Mouse (Mus musculus) neural tube, embryonic 12.5 days (tissue): ENCODE data around the gene Matn1. TPM values are rescaled to one million over a fixed set of nuclear protein-coding genes. Genes with fewer than 3 reads are reported as not detected.

Source experiments
- ATAC-seq: fragments of 200-750 bp; cut with Nextera tagmentation; 2 replicates; pipeline ENCODE4 v1.8.0; 2017; ENCODE audit warnings: low read depth, mild to moderate bottlenecking, moderate TSS enrichment, moderate library complexity; ENCODE audit not compliant: low FRiP score
- H3K27ac ChIP-seq: fragments of 300-500 bp; sonication (generic); 2 replicates; pipeline ENCODE4 v1.5.1; 2016
- H3K27me3 ChIP-seq: fragments of 300-500 bp; sonication (generic); replicated peaks from 2 replicates; pipeline ENCODE4 v1.6.1; 2016; ENCODE audit warnings: mild to moderate bottlenecking
- H3K36me3 ChIP-seq: fragments of 300-500 bp; sonication (generic); 2 replicates; pipeline ENCODE4 v1.6.1; 2016; ENCODE audit warnings: mild to moderate bottlenecking
- H3K4me1 ChIP-seq: fragments of 300-500 bp; sonication (generic); 2 replicates; pipeline ENCODE4 v1.6.1; 2016
- H3K4me2 ChIP-seq: fragments of 300-500 bp; sonication (generic); replicated peaks from 2 replicates; pipeline ENCODE4 v1.6.1; 2016; ENCODE audit warnings: mild to moderate bottlenecking
- H3K4me3 ChIP-seq: fragments of 300-500 bp; sonication (generic); 2 replicates; pipeline ENCODE4 v1.5.1; 2016
- H3K9ac ChIP-seq: fragments of 300-500 bp; sonication (generic); 2 replicates; pipeline ENCODE4 v1.6.1; 2016; ENCODE audit warnings: mild to moderate bottlenecking
- H3K9me3 ChIP-seq: fragments of 300-500 bp; sonication (generic); 2 replicates; pipeline ENCODE4 v1.6.1; 2016; ENCODE audit warnings: mild to moderate bottlenecking
- WGBS: fragments of 180-500 bp; shearing (Covaris S2); methylation state at CpG from one replicate; pipeline ENCODE4 v1.1.7; 2016; 5-methylcytosine and 5-hydroxymethylcytosine counted together
- polyA plus RNA-seq: library from polyadenylated mRNA; unstranded; fragments of >200 nt; fragmentation: Nextera tagmentation; extraction: Ambion mirVana; gene quantifications from 2 replicates; pipeline ENCODE4 v1.2.1, GENCODE M21; 2016

The Matn1 gene
- polyA plus RNA-seq, 1 experiment from 2014 or later, result 0.62 TPM

DNA sequence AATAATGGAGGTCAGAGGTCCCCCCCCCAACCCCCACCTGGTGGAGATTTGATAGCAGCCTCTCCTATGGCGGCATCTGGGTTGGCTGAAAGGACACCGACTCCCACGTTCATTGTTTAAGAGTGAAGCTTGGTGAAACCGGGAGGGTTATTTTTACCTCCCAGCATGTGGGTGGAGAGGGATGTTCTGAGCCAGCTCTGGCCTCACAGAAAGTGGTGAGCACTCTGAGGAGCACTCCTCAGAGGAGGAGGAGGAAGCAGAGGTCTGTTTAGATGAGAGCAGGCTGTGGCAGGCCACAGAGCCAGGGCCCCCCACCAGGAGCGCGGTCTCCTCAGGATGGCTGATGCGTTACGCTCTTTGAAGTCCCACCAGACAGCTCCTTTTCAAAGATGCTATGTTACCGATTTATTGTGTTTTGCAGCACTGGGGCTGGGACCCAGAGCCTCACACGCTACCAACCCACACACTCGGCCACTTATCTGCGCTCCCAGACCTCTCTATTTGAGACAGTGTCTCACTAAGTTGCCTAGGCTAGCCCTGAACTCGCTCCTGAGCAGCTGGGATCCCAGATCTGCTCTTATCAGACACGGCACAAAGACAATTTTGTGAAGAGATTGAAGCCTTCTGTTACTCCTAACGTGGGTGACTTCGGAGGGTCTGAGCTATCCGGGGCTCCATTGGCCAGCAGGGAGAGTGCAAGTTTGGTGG is 34.9 kb upstream of the Matn1 start:
- 54% methylated on average over 17 of the region's 17 CpGs for WGBS
- Histone ChIP-seq H3K27ac (no peak overlapping the region), H3K27me3 (no peaks in the 10 kb centered on the region), H3K4me2 (no peak overlapping the region), H3K4me1 (peaks cover 18% of the 10 kb centered on the region; the same call in 1 of the 2 replicates), H3K9ac (no peak overlapping the region), H3K9me3 (no peaks in the 10 kb centered on the region), H3K4me3 (no peak overlapping the region), H3K36me3 (no peaks in the 10 kb centered on the region)
- ATAC-seq, result no peak

DNA sequence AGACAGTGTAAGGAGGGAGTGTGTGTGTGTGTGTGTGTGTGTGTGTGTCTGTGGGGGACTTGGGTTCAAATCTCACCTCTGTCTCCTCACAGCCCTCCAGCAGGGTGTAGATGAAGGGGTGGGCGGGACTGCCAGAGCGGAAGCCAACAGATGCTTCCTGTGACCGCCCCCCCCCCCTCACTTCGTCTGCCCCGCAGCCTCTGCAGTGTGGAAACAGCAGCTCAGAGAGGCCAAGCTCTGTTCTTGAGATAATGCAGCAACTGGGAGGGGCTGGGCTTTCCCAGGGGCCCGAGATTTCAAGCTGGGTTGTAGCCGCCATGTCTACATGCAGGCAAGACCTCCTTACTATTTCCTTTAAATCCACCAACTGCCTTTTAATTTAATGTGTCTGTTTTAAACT is 33.5 kb upstream of the Matn1 start:
- no peaks in the 10 kb centered on the region for H3K27me3 ChIP-seq
- no peaks in the 10 kb centered on the region for H3K36me3 ChIP-seq
- H3K4me3 ChIP-seq, result no peak overlapping the region
- no peaks in the 10 kb centered on the region for H3K9me3 ChIP-seq
- ATAC-seq, result no peak
- no peak overlapping the region for H3K9ac ChIP-seq
- no peak overlapping the region for H3K4me2 ChIP-seq
- H3K27ac ChIP-seq, result no peak overlapping the region
- H3K4me1 ChIP-seq, result peaks cover 12% of the 10 kb centered on the region; the same call in 1 of the 2 replicates
- WGBS, result 60% methylated on average over 7 of the region's 7 CpGs

DNA sequence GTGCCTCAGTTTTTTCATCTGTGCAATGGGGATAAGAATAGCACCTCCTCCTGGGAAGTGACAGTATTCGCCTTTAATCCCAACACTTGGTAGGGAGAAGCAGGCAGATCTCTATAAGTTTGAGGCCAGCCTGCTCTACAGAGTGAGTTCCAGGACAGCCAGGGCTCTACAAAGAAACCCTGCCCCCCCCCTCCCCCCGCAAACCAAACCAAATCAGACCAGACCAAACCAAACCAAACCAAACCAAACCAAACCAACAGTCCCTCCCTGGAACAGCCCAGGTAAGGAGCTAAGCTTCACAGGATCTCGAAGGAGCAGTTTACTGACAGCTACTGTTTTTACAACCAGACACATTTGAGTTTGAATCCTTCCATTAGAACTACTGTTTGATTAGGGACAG is 31.6 kb upstream of the Matn1 start:
- no peaks in the 10 kb centered on the region for H3K9me3 ChIP-seq
- WGBS, result 87% methylated on average over 3 of the region's 3 CpGs
- H3K27me3 ChIP-seq, result no peaks in the 10 kb centered on the region
- H3K27ac ChIP-seq, result no peak overlapping the region
- no peak overlapping the region for H3K4me3 ChIP-seq
- peaks cover 4% of the 10 kb centered on the region; the same call in 1 of the 2 replicates for H3K4me1 ChIP-seq
- no peak for ATAC-seq
- H3K36me3 ChIP-seq, result no peaks in the 10 kb centered on the region
- no peak overlapping the region for H3K9ac ChIP-seq
- H3K4me2 ChIP-seq, result no peak overlapping the region

GRCm38 (mm10) chr4:130913077-130913476 is 31.1 kb upstream of the Matn1 start, which contains the start of gene Laptm5:
TSS of gene Laptm5 (plus strand) at chr4:130913125.
- WGBS, result 67% methylated on average over 11 of the region's 11 CpGs
- ATAC-seq, result no peak

GRCm38 (mm10) chr4:130913511-130913910 is 30.7 kb upstream of the Matn1 start:
- Histone ChIP-seq H3K4me3 (no peak overlapping the region), H3K4me2 (no peak overlapping the region), H3K36me3 (no peaks in the 10 kb centered on the region), H3K9ac (no peak overlapping the region), H3K27ac (no peak overlapping the region), H3K4me1 (peaks cover 4% of the 10 kb centered on the region; the same call in 1 of the 2 replicates), H3K9me3 (no peaks in the 10 kb centered on the region), H3K27me3 (no peaks in the 10 kb centered on the region)
- 70% methylated on average over 3 of the region's 3 CpGs for WGBS
- ATAC-seq, result no peak

More at GRCm38 (mm10) chr4:130913077-130913476, 31.1 kb upstream of the Matn1 start, which contains the start of gene Laptm5:
- Histone ChIP-seq H3K36me3 (no peaks in the 10 kb centered on the region), H3K27me3 (no peaks in the 10 kb centered on the region), H3K4me1 (peaks cover 4% of the 10 kb centered on the region; the same call in 1 of the 2 replicates), H3K9ac (no peak within 1 kb of the TSS), H3K4me3 (no peak within 1 kb of the TSS), H3K27ac (no peak within 1 kb of the TSS), H3K9me3 (no peaks in the 10 kb centered on the region), H3K4me2 (no peak within 1 kb of the TSS)

GRCm38 (mm10) chr4:130914011-130914410 is 30.2 kb upstream of the Matn1 start:
- no peak overlapping the region for H3K4me3 ChIP-seq
- H3K9ac ChIP-seq, result no peak overlapping the region
- H3K27ac ChIP-seq, result no peak overlapping the region
- peaks cover 3% of the 10 kb centered on the region; the same call in 1 of the 2 replicates for H3K4me1 ChIP-seq
- H3K27me3 ChIP-seq, result no peaks in the 10 kb centered on the region
- H3K9me3 ChIP-seq, result no peaks in the 10 kb centered on the region
- no peak for ATAC-seq
- H3K4me2 ChIP-seq, result no peak overlapping the region
- no peaks in the 10 kb centered on the region for H3K36me3 ChIP-seq
- 92% methylated on average over 4 of the region's 4 CpGs for WGBS

GRCm38 (mm10) chr4:130914527-130914926 is 29.7 kb upstream of the Matn1 start:
- no peak for ATAC-seq
- H3K36me3 ChIP-seq, result no peaks in the 10 kb centered on the region
- H3K27ac ChIP-seq, result no peak overlapping the region
- H3K4me1 ChIP-seq, result peaks cover 3% of the 10 kb centered on the region
- H3K4me3 ChIP-seq, result no peak overlapping the region
- no peak overlapping the region for H3K4me2 ChIP-seq
- no peaks in the 10 kb centered on the region for H3K27me3 ChIP-seq
- H3K9me3 ChIP-seq, result no peaks in the 10 kb centered on the region
- 82% methylated on average over 7 of the region's 7 CpGs for WGBS
- H3K9ac ChIP-seq, result no peak overlapping the region

DNA sequence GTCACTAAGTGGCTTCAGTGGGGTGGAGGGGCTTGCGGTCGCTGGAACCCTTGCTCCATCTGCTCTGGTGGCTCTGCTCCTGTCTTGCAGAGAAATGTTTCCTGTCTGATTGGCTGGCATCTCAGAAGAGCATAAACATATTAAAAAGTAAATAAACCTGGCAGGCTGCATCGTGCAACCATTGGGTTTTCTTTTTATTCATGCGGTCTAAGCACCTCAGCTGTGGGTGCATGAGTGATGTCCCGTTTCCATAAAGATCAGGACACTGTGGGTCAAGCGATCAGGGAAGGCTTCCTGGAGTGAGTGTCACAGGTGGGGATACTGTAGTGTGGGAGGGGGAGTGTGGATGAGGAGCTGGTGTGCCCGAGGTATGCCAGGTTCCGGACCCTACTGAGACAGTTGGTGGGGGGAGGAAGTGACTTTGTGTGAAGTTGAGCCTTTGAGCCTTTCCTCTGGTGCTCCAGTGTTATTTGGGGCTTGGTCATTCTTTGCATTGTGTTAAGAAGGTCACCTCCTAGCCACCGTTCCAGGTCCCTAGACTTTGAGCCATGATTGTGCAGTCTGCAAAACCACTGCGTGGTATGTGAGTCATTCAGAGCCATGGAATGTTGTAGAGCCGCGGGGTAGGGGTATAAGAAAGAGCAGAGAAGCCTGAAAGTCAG is 29.0 kb upstream of the Matn1 start:
- no peak overlapping the region for H3K9ac ChIP-seq
- no peak overlapping the region for H3K4me2 ChIP-seq
- no peak overlapping the region for H3K4me3 ChIP-seq
- no peaks in the 10 kb centered on the region for H3K36me3 ChIP-seq
- no peaks in the 10 kb centered on the region for H3K9me3 ChIP-seq
- H3K4me1 ChIP-seq, result peaks cover 9% of the 10 kb centered on the region
- no peak overlapping the region for H3K27ac ChIP-seq
- no peak for ATAC-seq
- H3K27me3 ChIP-seq, result no peaks in the 10 kb centered on the region
- WGBS, result 78% methylated on average over 12 of the region's 12 CpGs

DNA sequence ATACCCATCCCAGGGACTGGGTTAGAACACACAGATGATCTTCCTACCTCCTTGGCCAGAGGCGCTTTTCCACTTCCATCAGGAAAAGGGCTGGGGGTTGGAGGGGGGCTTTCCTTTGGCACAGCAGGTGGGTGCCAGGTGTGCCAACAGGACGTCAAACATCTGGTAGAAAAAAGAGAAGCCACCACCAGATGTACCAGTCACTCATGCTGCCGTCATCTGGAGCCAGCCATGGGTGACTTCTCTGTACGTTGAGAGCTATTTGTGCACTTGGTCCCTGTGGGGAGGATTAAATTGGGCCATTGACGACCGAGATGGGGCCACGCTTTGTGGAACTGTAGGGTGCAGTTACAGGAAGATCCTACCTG is 28.5 kb upstream of the Matn1 start:
- 59% methylated on average over 7 of the region's 7 CpGs for WGBS
- Histone ChIP-seq H3K27ac (no peak overlapping the region), H3K4me2 (no peak overlapping the region), H3K27me3 (no peaks in the 10 kb centered on the region), H3K4me3 (no peak overlapping the region), H3K9me3 (no peaks in the 10 kb centered on the region), H3K4me1 (peaks cover 13% of the 10 kb centered on the region), H3K9ac (no peak overlapping the region), H3K36me3 (no peaks in the 10 kb centered on the region)
- ATAC-seq, result no peak

GRCm38 (mm10) chr4:130916639-130917038 is 27.5 kb upstream of the Matn1 start:
- no peak overlapping the region for H3K9ac ChIP-seq
- no peaks in the 10 kb centered on the region for H3K27me3 ChIP-seq
- peaks cover 22% of the 10 kb centered on the region for H3K4me1 ChIP-seq
- H3K4me2 ChIP-seq, result no peak overlapping the region
- no peak overlapping the region for H3K27ac ChIP-seq
- no peak overlapping the region for H3K4me3 ChIP-seq
- H3K9me3 ChIP-seq, result no peaks in the 10 kb centered on the region
- H3K36me3 ChIP-seq, result no peaks in the 10 kb centered on the region
- 82% methylated on average over 7 of the region's 7 CpGs for WGBS
- no peak for ATAC-seq

DNA sequence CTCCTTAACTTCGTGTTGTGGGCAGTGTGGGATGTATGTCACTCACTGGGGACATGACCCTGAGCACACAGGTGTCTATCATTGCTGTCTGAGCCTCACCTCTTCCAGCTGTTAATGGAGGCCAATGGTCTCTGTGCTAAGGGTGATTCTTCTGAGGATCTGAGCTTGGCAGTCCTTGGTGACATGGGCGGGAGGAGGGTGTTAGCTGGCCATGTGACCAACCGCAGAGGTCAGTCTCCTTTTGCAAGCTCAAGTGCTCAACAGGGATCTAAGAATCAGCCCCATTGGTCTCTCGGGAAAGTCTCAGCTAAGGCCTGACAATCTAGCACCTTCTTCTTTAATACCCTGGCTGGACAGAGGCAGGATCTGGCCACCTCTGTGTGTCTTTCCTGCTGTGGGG is 26.6 kb upstream of the Matn1 start:
- WGBS, result 70% methylated on average over 4 of the region's 4 CpGs
- Histone ChIP-seq H3K4me3 (no peak overlapping the region), H3K36me3 (no peaks in the 10 kb centered on the region), H3K4me2 (no peak overlapping the region), H3K9me3 (no peaks in the 10 kb centered on the region), H3K9ac (no peak overlapping the region), H3K27ac (no peak overlapping the region), H3K4me1 (peaks cover 22% of the 10 kb centered on the region), H3K27me3 (no peaks in the 10 kb centered on the region)
- no peak for ATAC-seq

DNA sequence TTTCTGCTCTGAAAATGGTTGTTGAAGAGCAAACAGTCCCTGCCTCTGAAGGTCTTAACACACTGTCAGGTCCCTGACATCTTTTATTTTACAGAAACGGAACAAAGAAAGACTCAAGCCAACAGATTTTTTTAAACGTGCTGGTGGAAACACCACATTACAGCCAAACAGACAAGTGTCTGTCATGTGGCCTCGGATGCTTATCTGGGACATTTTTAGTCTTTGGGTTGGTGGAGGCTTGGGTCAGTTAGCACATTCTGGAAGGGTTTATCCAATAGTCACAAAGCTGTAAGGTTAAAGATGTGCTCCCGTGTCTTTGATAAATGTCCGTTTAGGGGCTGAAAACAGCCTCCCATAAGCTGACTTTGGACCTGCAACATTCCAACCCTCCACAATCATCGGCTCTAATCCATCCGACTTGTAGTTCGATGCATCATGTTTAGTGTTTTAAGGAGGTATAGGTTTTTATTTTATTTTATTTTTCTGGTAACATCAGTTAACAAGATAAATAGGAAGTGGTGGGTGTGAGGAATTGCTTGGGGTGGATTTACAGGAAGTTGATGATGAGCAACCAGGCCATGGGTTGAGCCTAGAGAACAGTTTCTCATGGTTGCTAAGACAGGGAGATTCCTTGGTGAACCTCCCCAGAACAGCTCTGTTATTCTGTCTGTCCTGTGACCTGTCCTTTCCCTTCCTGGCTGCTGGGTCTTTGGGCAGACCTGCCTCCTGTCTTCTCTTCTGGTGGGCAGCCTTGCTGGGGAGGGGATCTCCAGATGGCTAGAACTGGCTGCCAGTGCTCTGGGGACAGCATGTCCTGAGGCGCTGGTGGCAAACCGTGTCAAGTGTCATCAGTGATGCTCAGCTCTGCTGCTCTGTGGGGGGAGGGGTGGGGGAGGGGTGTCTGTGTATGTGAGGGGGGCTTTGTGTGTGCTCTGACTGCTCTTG is 25.1 kb upstream of the Matn1 start:
- no peaks in the 10 kb centered on the region for H3K9me3 ChIP-seq
- 78% methylated on average over 10 of the region's 10 CpGs for WGBS
- no peaks in the 10 kb centered on the region for H3K27me3 ChIP-seq
- no peak overlapping the region for H3K4me3 ChIP-seq
- no peak for ATAC-seq
- H3K9ac ChIP-seq, result no peak overlapping the region
- H3K4me1 ChIP-seq, result peaks cover 22% of the 10 kb centered on the region
- no peak overlapping the region for H3K4me2 ChIP-seq
- no peaks in the 10 kb centered on the region for H3K36me3 ChIP-seq
- H3K27ac ChIP-seq, result no peak overlapping the region
